Mouse (Mus musculus): Measurements from ENCODE around the gene Tchp. TPM values are rescaled to one million over a fixed set of nuclear protein-coding genes. Genes with fewer than 3 reads are reported as not detected.

The Tchp gene
- polyA plus RNA-seq (2015; fragmentation: Nextera tagmentation; extraction: Ambion mirVana): 2.5 and 2.9 TPM in 2 replicates

GRCm38 (mm10) chr5:114707265-114708068 is at the start of gene Tchp:
Gene Tchp (plus strand): TSS chr5:114707760.
- H3K27ac ChIP-seq (ENCODE audit: low read length): no peak within 1 kb of the TSS
- WGBS (ENCODE audit: insufficient replicate concordance): 5% methylated on average over 49 of the region's 49 CpGs
- ATAC-seq (ENCODE audit: low read depth): peak; percentile 66

GRCm38 (mm10) chr5:114658255-114658654 is 49.3 kb upstream of the Tchp start, which contains the start of gene Trpv4:
Gene Trpv4 (minus strand): TSS chr5:114658421.
- peak within 1 kb of the TSS; percentile 45 for H3K4me3 ChIP-seq (ENCODE audit: low read depth, low read length)
- peaks cover 3% of the 10 kb centered on the region for H3K4me1 ChIP-seq (ENCODE audit: control insufficient read depth, low read depth, low read length)
- peak within 1 kb of the TSS; percentile 24; the same call in 1 of the 2 replicates for H3K9ac ChIP-seq (ENCODE audit: low read depth, low read length)
- H3K36me3 ChIP-seq (ENCODE audit: control insufficient read depth, insufficient read depth): no peaks in the 10 kb centered on the region
- 2% methylated on average over 45 of the region's 47 CpGs for WGBS (ENCODE audit: insufficient replicate concordance)
- peaks cover 38% of the 10 kb centered on the region for H3K27me3 ChIP-seq (ENCODE audit: control insufficient read depth, insufficient read depth, low read depth, low read length)
- H3K9me3 ChIP-seq (replicated peaks; ENCODE audit: control insufficient read depth, low read length): no peaks in the 10 kb centered on the region
- no peak within 1 kb of the TSS for H3K27ac ChIP-seq (ENCODE audit: low read length)
- H3K4me2 ChIP-seq (ENCODE audit: low read depth, low read length): peak within 1 kb of the TSS; percentile 57
- ATAC-seq (ENCODE audit: low read depth): no peak

More at GRCm38 (mm10) chr5:114707265-114708068, at the start of gene Tchp:
- Histone ChIP-seq H3K36me3 (ENCODE audit: control insufficient read depth, insufficient read depth) (peaks cover 7% of the 10 kb centered on the region; the same call in 1 of the 2 replicates), H3K9ac (ENCODE audit: low read depth, low read length) (peak within 1 kb of the TSS; percentile 85), H3K4me1 (ENCODE audit: control insufficient read depth, low read depth, low read length) (peaks cover 17% of the 10 kb centered on the region), H3K4me3 (ENCODE audit: low read depth, low read length) (peak within 1 kb of the TSS; percentile 95), H3K4me2 (ENCODE audit: low read depth, low read length) (peak within 1 kb of the TSS; percentile 87), H3K9me3 (replicated peaks; ENCODE audit: control insufficient read depth, low read length) (no peaks in the 10 kb centered on the region), H3K27me3 (ENCODE audit: control insufficient read depth, insufficient read depth, low read depth, low read length) (no peaks in the 10 kb centered on the region)

- Histone ChIP-seq H3K4me2 (ENCODE audit: low read depth, low read length) (no peak overlapping the region), H3K4me3 (ENCODE audit: low read depth, low read length) (no peak overlapping the region), H3K27ac (ENCODE audit: low read length) (no peak overlapping the region), H3K9me3 (replicated peaks; ENCODE audit: control insufficient read depth, low read length) (no peaks in the 10 kb centered on the region), H3K9ac (ENCODE audit: low read depth, low read length) (no peak overlapping the region), H3K27me3 (ENCODE audit: control insufficient read depth, insufficient read depth, low read depth, low read length) (peaks cover 38% of the 10 kb centered on the region), H3K4me1 (ENCODE audit: control insufficient read depth, low read depth, low read length) (peaks cover 3% of the 10 kb centered on the region), H3K36me3 (ENCODE audit: control insufficient read depth, insufficient read depth) (no peaks in the 10 kb centered on the region)
- 16% methylated on average over 6 of the region's 6 CpGs for WGBS (ENCODE audit: insufficient replicate concordance)
- no peak for ATAC-seq (ENCODE audit: low read depth)
Measured at GRCm38 (mm10) chr5:114661029-114661428, 46.5 kb upstream of the Tchp start.

GRCm38 (mm10) chr5:114664139-114664538 is 43.4 kb upstream of the Tchp start:
- Histone ChIP-seq H3K4me1 (ENCODE audit: control insufficient read depth, low read depth, low read length) (peaks cover 8% of the 10 kb centered on the region), H3K9ac (ENCODE audit: low read depth, low read length) (no peak overlapping the region), H3K27ac (ENCODE audit: low read length) (no peak overlapping the region), H3K27me3 (ENCODE audit: control insufficient read depth, insufficient read depth, low read depth, low read length) (peaks cover 10% of the 10 kb centered on the region), H3K4me2 (ENCODE audit: low read depth, low read length) (no peak overlapping the region), H3K9me3 (replicated peaks; ENCODE audit: control insufficient read depth, low read length) (no peaks in the 10 kb centered on the region), H3K36me3 (ENCODE audit: control insufficient read depth, insufficient read depth) (no peaks in the 10 kb centered on the region), H3K4me3 (ENCODE audit: low read depth, low read length) (no peak overlapping the region)
- ATAC-seq (ENCODE audit: low read depth): no peak
- WGBS (ENCODE audit: insufficient replicate concordance): 48% methylated on average over 4 of the region's 4 CpGs

- Histone ChIP-seq H3K9ac (ENCODE audit: low read depth, low read length) (no peak overlapping the region), H3K27me3 (ENCODE audit: control insufficient read depth, insufficient read depth, low read depth, low read length) (peaks cover 4% of the 10 kb centered on the region; the same call in 1 of the 2 replicates), H3K9me3 (replicated peaks; ENCODE audit: control insufficient read depth, low read length) (no peaks in the 10 kb centered on the region), H3K36me3 (ENCODE audit: control insufficient read depth, insufficient read depth) (no peaks in the 10 kb centered on the region), H3K4me3 (ENCODE audit: low read depth, low read length) (no peak overlapping the region), H3K4me2 (ENCODE audit: low read depth, low read length) (no peak overlapping the region), H3K4me1 (ENCODE audit: control insufficient read depth, low read depth, low read length) (peaks cover 8% of the 10 kb centered on the region), H3K27ac (ENCODE audit: low read length) (no peak overlapping the region)
- ATAC-seq (ENCODE audit: low read depth): no peak
- WGBS (ENCODE audit: insufficient replicate concordance): 72% methylated on average over 7 of the region's 7 CpGs
Measured at GRCm38 (mm10) chr5:114664750-114665149, 42.8 kb upstream of the Tchp start.

- WGBS (ENCODE audit: insufficient replicate concordance): 32% methylated on average over 1 of the region's 1 CpGs
- Histone ChIP-seq H3K9ac (ENCODE audit: low read depth, low read length) (no peak overlapping the region), H3K4me1 (ENCODE audit: control insufficient read depth, low read depth, low read length) (peaks cover 8% of the 10 kb centered on the region), H3K27me3 (ENCODE audit: control insufficient read depth, insufficient read depth, low read depth, low read length) (no peaks in the 10 kb centered on the region; the same call in 1 of the 2 replicates), H3K4me3 (ENCODE audit: low read depth, low read length) (no peak overlapping the region), H3K27ac (ENCODE audit: low read length) (no peak overlapping the region), H3K36me3 (ENCODE audit: control insufficient read depth, insufficient read depth) (no peaks in the 10 kb centered on the region), H3K4me2 (ENCODE audit: low read depth, low read length) (peak overlapping the region; percentile 75), H3K9me3 (replicated peaks; ENCODE audit: control insufficient read depth, low read length) (no peaks in the 10 kb centered on the region)
- ATAC-seq (ENCODE audit: low read depth): no peak
Measured at GRCm38 (mm10) chr5:114666659-114667058, 40.9 kb upstream of the Tchp start.

- Histone ChIP-seq H3K27ac (ENCODE audit: low read length) (peak overlapping the region; percentile 75), H3K9me3 (replicated peaks; ENCODE audit: control insufficient read depth, low read length) (no peaks in the 10 kb centered on the region), H3K9ac (ENCODE audit: low read depth, low read length) (peak overlapping the region; percentile 57), H3K4me2 (ENCODE audit: low read depth, low read length) (peak overlapping the region; percentile 75), H3K4me1 (ENCODE audit: control insufficient read depth, low read depth, low read length) (peaks cover 8% of the 10 kb centered on the region), H3K27me3 (ENCODE audit: control insufficient read depth, insufficient read depth, low read depth, low read length) (no peaks in the 10 kb centered on the region; the same call in 1 of the 2 replicates), H3K4me3 (ENCODE audit: low read depth, low read length) (peak overlapping the region; percentile 58), H3K36me3 (ENCODE audit: control insufficient read depth, insufficient read depth) (no peaks in the 10 kb centered on the region)
- 2% methylated on average over 36 of the region's 36 CpGs for WGBS (ENCODE audit: insufficient replicate concordance)
- ATAC-seq (ENCODE audit: low read depth): peak; percentile 96
Measured at GRCm38 (mm10) chr5:114667228-114667856, 40.2 kb upstream of the Tchp start.

GRCm38 (mm10) chr5:114669014-114669413 is 38.5 kb upstream of the Tchp start:
- Histone ChIP-seq H3K27ac (ENCODE audit: low read length) (no peak overlapping the region), H3K27me3 (ENCODE audit: control insufficient read depth, insufficient read depth, low read depth, low read length) (no peaks in the 10 kb centered on the region; the same call in 1 of the 2 replicates), H3K4me3 (ENCODE audit: low read depth, low read length) (no peak overlapping the region), H3K36me3 (ENCODE audit: control insufficient read depth, insufficient read depth) (no peaks in the 10 kb centered on the region), H3K9ac (ENCODE audit: low read depth, low read length) (no peak overlapping the region), H3K9me3 (replicated peaks; ENCODE audit: control insufficient read depth, low read length) (no peaks in the 10 kb centered on the region), H3K4me1 (ENCODE audit: control insufficient read depth, low read depth, low read length) (peaks cover 8% of the 10 kb centered on the region), H3K4me2 (ENCODE audit: low read depth, low read length) (no peak overlapping the region)
- ATAC-seq (ENCODE audit: low read depth): no peak
- WGBS (ENCODE audit: insufficient replicate concordance): 84% methylated on average over 5 of the region's 5 CpGs

GRCm38 (mm10) chr5:114673114-114673513 is 34.4 kb upstream of the Tchp start:
- no peak overlapping the region for H3K9ac ChIP-seq (ENCODE audit: low read depth, low read length)
- no peak overlapping the region for H3K4me2 ChIP-seq (ENCODE audit: low read depth, low read length)
- H3K4me1 ChIP-seq (ENCODE audit: control insufficient read depth, low read depth, low read length): no peaks in the 10 kb centered on the region
- no peak overlapping the region for H3K4me3 ChIP-seq (ENCODE audit: low read depth, low read length)
- H3K36me3 ChIP-seq (ENCODE audit: control insufficient read depth, insufficient read depth): no peaks in the 10 kb centered on the region
- no peak for ATAC-seq (ENCODE audit: low read depth)
- no peaks in the 10 kb centered on the region for H3K27me3 ChIP-seq (ENCODE audit: control insufficient read depth, insufficient read depth, low read depth, low read length)
- WGBS (ENCODE audit: insufficient replicate concordance): 72% methylated on average over 13 of the region's 13 CpGs
- no peaks in the 10 kb centered on the region for H3K9me3 ChIP-seq (replicated peaks; ENCODE audit: control insufficient read depth, low read length)
- H3K27ac ChIP-seq (ENCODE audit: low read length): no peak overlapping the region

Measured in liver, embryonic 16.5 days (tissue).